Mouse (Mus musculus): ENCODE data around the gene Tmem145. TPM values are rescaled to one million over a fixed set of nuclear protein-coding genes. Genes with fewer than 3 reads are reported as not detected.
"Not testable (repeated sequence)": the region's sequence is repeated elsewhere in the genome, so short reads cannot be mapped to it uniquely, and the experiment has no call there.

Gene Tmem145
- polyA plus RNA-seq, 1 experiment from 2014 or later = 10.6 TPM

DNA sequence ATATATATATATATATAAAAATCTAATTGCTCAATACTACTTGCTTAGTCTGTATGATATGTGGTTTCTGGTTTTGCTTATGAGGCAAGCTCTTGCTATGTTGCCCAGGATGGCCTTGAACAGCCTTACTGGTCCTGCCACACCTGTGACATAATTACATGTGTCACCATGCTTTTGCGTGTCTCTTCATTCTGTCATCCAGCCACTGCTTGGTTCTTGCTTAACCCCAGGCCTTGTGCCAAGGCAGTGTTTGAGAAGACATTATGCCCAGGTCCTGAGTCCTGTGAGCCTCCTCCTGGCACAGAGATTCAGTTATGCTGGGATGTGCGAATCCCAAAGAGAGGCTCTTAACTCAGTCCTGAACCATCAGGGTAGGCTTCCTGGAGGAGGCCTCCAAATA is 17.3 kb downstream of the Tmem145 start:
- WGBS = 91% methylated on average over 2 of the region's 2 CpGs
- Histone ChIP-seq H3K4me3 (ENCODE audit: low read depth, low read length) (no peak overlapping the region), H3K4me1 (replicated peaks; ENCODE audit: control insufficient read depth, insufficient read depth, low read length) (no peaks in the 10 kb centered on the region), H3K27ac (ENCODE audit: low read depth, low read length) (no peak overlapping the region), H3K9me3 (ENCODE audit: control insufficient read depth, low read length) (no peaks in the 10 kb centered on the region), H3K27me3 (ENCODE audit: control insufficient read depth, insufficient read depth, low read length) (no peaks in the 10 kb centered on the region), H3K4me2 (replicated peaks; ENCODE audit: low read depth, low read length) (no peak overlapping the region), H3K36me3 (ENCODE audit: control insufficient read depth, insufficient read depth, low read length) (no peaks in the 10 kb centered on the region), H3K9ac (ENCODE audit: low read depth, low read length) (no peak overlapping the region)
- ATAC-seq (ENCODE audit: low FRiP score) (no peak), DNase-seq (ENCODE audit: low spot score) (no peak)

DNA sequence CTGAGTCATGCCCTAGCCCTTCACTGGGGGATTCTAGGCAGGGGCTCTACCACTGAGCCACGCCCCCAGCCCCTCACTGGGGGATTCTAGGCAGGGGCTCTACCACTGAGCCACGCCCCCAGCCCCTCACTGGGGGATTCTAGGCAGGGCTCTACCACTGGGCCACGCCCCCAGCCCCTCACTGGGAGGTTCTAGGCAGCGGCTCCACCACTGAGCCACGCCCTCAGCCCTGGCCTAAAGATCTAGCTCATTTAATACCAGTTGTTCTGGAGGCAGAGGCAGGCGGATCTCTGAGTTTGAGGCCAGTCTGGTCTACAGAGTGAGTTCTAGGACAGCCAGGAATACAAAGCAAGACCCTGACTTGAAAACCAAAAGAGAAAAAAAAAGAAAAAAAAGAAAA is 19.5 kb downstream of the Tmem145 start:
- H3K4me3 ChIP-seq (ENCODE audit: low read depth, low read length); H3K4me2 ChIP-seq (replicated peaks; ENCODE audit: low read depth, low read length); H3K27me3 ChIP-seq (ENCODE audit: control insufficient read depth, insufficient read depth, low read length); ATAC-seq (ENCODE audit: low FRiP score); H3K9me3 ChIP-seq (ENCODE audit: control insufficient read depth, low read length); H3K27ac ChIP-seq (ENCODE audit: low read depth, low read length); DNase-seq (ENCODE audit: low spot score); H3K4me1 ChIP-seq (replicated peaks; ENCODE audit: control insufficient read depth, insufficient read depth, low read length); H3K36me3 ChIP-seq (ENCODE audit: control insufficient read depth, insufficient read depth, low read length); H3K9ac ChIP-seq (ENCODE audit: low read depth, low read length): not testable (repeated sequence)
- WGBS = 88% methylated on average over 5 of the region's 6 CpGs

GRCm38 (mm10) chr7:25326233-25326632 is 20.3 kb downstream of the Tmem145 start:
- Histone ChIP-seq H3K9me3 (ENCODE audit: control insufficient read depth, low read length) (no peaks in the 10 kb centered on the region), H3K27me3 (ENCODE audit: control insufficient read depth, insufficient read depth, low read length) (no peaks in the 10 kb centered on the region), H3K4me2 (replicated peaks; ENCODE audit: low read depth, low read length) (no peak overlapping the region), H3K4me3 (ENCODE audit: low read depth, low read length) (no peak overlapping the region), H3K27ac (ENCODE audit: low read depth, low read length) (no peak overlapping the region), H3K4me1 (replicated peaks; ENCODE audit: control insufficient read depth, insufficient read depth, low read length) (no peaks in the 10 kb centered on the region), H3K36me3 (ENCODE audit: control insufficient read depth, insufficient read depth, low read length) (0 out of 2 replicates have a peak, but pooled peaks cover 1% of the 10 kb centered on the region), H3K9ac (ENCODE audit: low read depth, low read length) (no peak overlapping the region)
- DNase-seq (ENCODE audit: low spot score) (no peak), ATAC-seq (ENCODE audit: low FRiP score) (no peak)
- 86% methylated on average over 8 of the region's 8 CpGs for WGBS

GRCm38 (mm10) chr7:25333596-25334307 is 27.8 kb downstream of the Tmem145 start:
- peak; percentile 84 for DNase-seq (ENCODE audit: low spot score)
- peaks cover 10% of the 10 kb centered on the region; the same call in 1 of the 2 replicates for H3K36me3 ChIP-seq (ENCODE audit: control insufficient read depth, insufficient read depth, low read length)
- 42% methylated on average over 16 of the region's 16 CpGs for WGBS

GRCm38 (mm10) chr7:25334472-25334871 is 28.6 kb downstream of the Tmem145 start:
- no peak for DNase-seq (ENCODE audit: low spot score)
- H3K9me3 ChIP-seq (ENCODE audit: control insufficient read depth, low read length) = no peaks in the 10 kb centered on the region
- no peaks in the 10 kb centered on the region for H3K4me1 ChIP-seq (replicated peaks; ENCODE audit: control insufficient read depth, insufficient read depth, low read length)
- no peak overlapping the region for H3K4me3 ChIP-seq (ENCODE audit: low read depth, low read length)
- no peak overlapping the region for H3K4me2 ChIP-seq (replicated peaks; ENCODE audit: low read depth, low read length)
- H3K36me3 ChIP-seq (ENCODE audit: control insufficient read depth, insufficient read depth, low read length) = peaks cover 10% of the 10 kb centered on the region; the same call in 1 of the 2 replicates
- no peak overlapping the region for H3K27ac ChIP-seq (ENCODE audit: low read depth, low read length)
- no peaks in the 10 kb centered on the region for H3K27me3 ChIP-seq (ENCODE audit: control insufficient read depth, insufficient read depth, low read length)
- ATAC-seq (ENCODE audit: low FRiP score) = 0 out of 2 replicates have a peak, but pooled peaks have one; percentile 7
- no peak overlapping the region for H3K9ac ChIP-seq (ENCODE audit: low read depth, low read length)
- WGBS = 88% methylated on average over 12 of the region's 12 CpGs

More at GRCm38 (mm10) chr7:25333596-25334307, 27.8 kb downstream of the Tmem145 start:
- Histone ChIP-seq H3K27me3 (ENCODE audit: control insufficient read depth, insufficient read depth, low read length) (no peaks in the 10 kb centered on the region), H3K4me2 (replicated peaks; ENCODE audit: low read depth, low read length) (no peak overlapping the region), H3K9me3 (ENCODE audit: control insufficient read depth, low read length) (no peaks in the 10 kb centered on the region), H3K27ac (ENCODE audit: low read depth, low read length) (no peak overlapping the region), H3K9ac (ENCODE audit: low read depth, low read length) (peak overlapping the region; percentile 8; the same call in 1 of the 2 replicates), H3K4me1 (replicated peaks; ENCODE audit: control insufficient read depth, insufficient read depth, low read length) (no peaks in the 10 kb centered on the region), H3K4me3 (ENCODE audit: low read depth, low read length) (no peak overlapping the region)
- peak; percentile 71; the same call in 1 of the 2 replicates for ATAC-seq (ENCODE audit: low FRiP score)

DNA sequence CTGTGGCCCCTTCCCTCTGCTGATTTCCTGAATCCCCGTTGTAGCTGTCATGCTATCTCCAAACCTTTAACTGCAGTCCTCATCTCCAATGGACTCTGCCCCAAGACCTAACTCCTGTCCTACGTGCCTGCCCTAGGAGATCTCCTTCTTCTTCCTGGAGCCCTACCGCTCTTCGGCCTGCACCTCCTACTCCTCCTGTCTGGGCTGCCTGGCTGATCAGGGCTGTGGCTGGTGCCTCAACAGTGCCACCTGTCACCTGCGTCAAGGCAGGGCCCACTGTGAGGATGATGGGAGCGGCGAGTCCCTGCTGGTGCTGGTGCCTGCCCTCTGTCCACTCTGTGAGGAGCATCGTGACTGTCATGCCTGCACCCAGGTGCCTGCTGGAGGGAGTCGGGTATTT is 33.4 kb downstream of the Tmem145 start:
- no peaks in the 10 kb centered on the region for H3K9me3 ChIP-seq (ENCODE audit: control insufficient read depth, low read length)
- no peak overlapping the region for H3K4me2 ChIP-seq (replicated peaks; ENCODE audit: low read depth, low read length)
- no peak overlapping the region for H3K27ac ChIP-seq (ENCODE audit: low read depth, low read length)
- no peak for ATAC-seq (ENCODE audit: low FRiP score)
- no peaks in the 10 kb centered on the region for H3K4me1 ChIP-seq (replicated peaks; ENCODE audit: control insufficient read depth, insufficient read depth, low read length)
- no peak overlapping the region for H3K4me3 ChIP-seq (ENCODE audit: low read depth, low read length)
- no peaks in the 10 kb centered on the region for H3K27me3 ChIP-seq (ENCODE audit: control insufficient read depth, insufficient read depth, low read length)
- DNase-seq (ENCODE audit: low spot score) = no peak
- H3K36me3 ChIP-seq (ENCODE audit: control insufficient read depth, insufficient read depth, low read length) = peaks cover 11% of the 10 kb centered on the region; the same call in 1 of the 2 replicates
- WGBS = 90% methylated on average over 9 of the region's 9 CpGs
- H3K9ac ChIP-seq (ENCODE audit: low read depth, low read length) = no peak overlapping the region

DNA sequence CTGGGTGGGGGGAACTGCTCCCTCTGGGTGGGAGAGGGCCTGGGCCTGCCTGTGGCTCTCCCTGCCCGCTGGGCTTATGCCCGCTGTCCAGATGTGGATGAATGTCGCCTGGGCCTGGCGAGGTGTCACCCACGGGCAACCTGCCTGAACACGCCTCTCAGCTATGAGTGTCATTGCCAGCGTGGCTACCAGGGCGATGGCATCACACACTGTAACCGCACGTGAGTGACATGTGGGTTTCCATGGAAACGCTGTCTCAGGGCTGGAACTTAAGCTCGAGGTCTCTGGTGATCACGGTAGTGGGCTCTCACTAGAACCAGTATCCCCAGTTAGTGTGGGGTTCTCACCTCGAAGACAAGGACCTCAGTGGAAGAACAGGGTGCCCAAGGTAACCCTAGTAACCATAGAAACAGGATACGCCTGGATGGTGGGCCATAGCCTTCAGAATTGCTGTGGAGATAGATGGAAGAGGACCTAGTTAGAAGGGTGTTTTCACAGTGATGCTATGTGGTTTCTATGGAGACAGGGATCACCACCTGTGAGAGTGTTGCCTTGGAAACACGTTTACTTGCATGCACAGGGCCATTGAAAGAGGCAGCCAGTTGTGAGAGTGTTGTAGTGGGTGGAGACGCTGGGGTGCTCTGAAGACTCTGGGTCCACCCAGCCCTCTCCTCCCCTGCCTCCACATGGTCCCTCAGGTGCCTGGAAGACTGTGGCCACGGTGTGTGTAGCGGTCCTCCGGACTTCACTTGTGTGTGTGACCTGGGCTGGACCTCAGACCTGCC is 35.3 kb downstream of the Tmem145 start:
- no peak for ATAC-seq (ENCODE audit: low FRiP score)
- Histone ChIP-seq H3K4me2 (replicated peaks; ENCODE audit: low read depth, low read length) (no peak overlapping the region), H3K4me1 (replicated peaks; ENCODE audit: control insufficient read depth, insufficient read depth, low read length) (no peaks in the 10 kb centered on the region)

GRCm38 (mm10) chr7:25348861-25349260 is 43.0 kb downstream of the Tmem145 start:
- ATAC-seq (ENCODE audit: low FRiP score) (no peak), DNase-seq (ENCODE audit: low spot score) (no peak)
- no peak overlapping the region for H3K4me3 ChIP-seq (ENCODE audit: low read depth, low read length)
- 87% methylated on average over 8 of the region's 8 CpGs for WGBS
- H3K4me1 ChIP-seq (replicated peaks; ENCODE audit: control insufficient read depth, insufficient read depth, low read length) = no peaks in the 10 kb centered on the region
- no peak overlapping the region for H3K9ac ChIP-seq (ENCODE audit: low read depth, low read length)
- H3K27me3 ChIP-seq (ENCODE audit: control insufficient read depth, insufficient read depth, low read length) = no peaks in the 10 kb centered on the region
- H3K4me2 ChIP-seq (replicated peaks; ENCODE audit: low read depth, low read length) = no peak overlapping the region
- H3K36me3 ChIP-seq (ENCODE audit: control insufficient read depth, insufficient read depth, low read length) = peaks cover 13% of the 10 kb centered on the region
- no peak overlapping the region for H3K27ac ChIP-seq (ENCODE audit: low read depth, low read length)
- 0 out of 2 replicates have a peak, but pooled peaks cover 3% of the 10 kb centered on the region for H3K9me3 ChIP-seq (ENCODE audit: control insufficient read depth, low read length)

More for the DNA sequence above, 35.3 kb downstream of the Tmem145 start:
- no peak for DNase-seq (ENCODE audit: low spot score)
- Histone ChIP-seq H3K27ac (ENCODE audit: low read depth, low read length) (no peak overlapping the region), H3K4me3 (ENCODE audit: low read depth, low read length) (no peak overlapping the region), H3K9ac (ENCODE audit: low read depth, low read length) (no peak overlapping the region), H3K27me3 (ENCODE audit: control insufficient read depth, insufficient read depth, low read length) (no peaks in the 10 kb centered on the region), H3K9me3 (ENCODE audit: control insufficient read depth, low read length) (no peaks in the 10 kb centered on the region), H3K36me3 (ENCODE audit: control insufficient read depth, insufficient read depth, low read length) (0 out of 2 replicates have a peak, but pooled peaks cover 5% of the 10 kb centered on the region)
- WGBS = 81% methylated on average over 20 of the region's 20 CpGs

Measured in hindbrain, embryonic 11.5 days (tissue).